Mouse (Mus musculus) bone marrow, adult 2 months (tissue): ENCODE measurements around the gene Tnfsf18.

ENCODE experiments used
- CTCF ChIP-seq: fragments of 200-500 bp; IDR thresholded peaks from 2 replicates; pipeline ENCODE4 v1.5.1; 2011; ENCODE audit warnings: low read length, control low read depth; ENCODE audit not compliant: control insufficient read depth, insufficient read depth
- POLR2A ChIP-seq: fragments of 200-500 bp; IDR thresholded peaks from 2 replicates; pipeline ENCODE4 v1.6.1; 2011; ENCODE audit warnings: low read depth, mild to moderate bottlenecking, control low read depth, low read length, borderline replicate concordance; ENCODE audit not compliant: control insufficient read depth

GRCm38 (mm10) chr1:161517355-161517754 lies 22.9 kb downstream of the Tnfsf18 start:
- TF ChIP-seq CTCF: no peak
- no peak for TF ChIP-seq POLR2A
